Mouse (Mus musculus) thymus, adult 2 months (tissue): ENCODE data around the gene Trim27.

Source experiments
- CTCF ChIP-seq: fragments of 200-500 bp; IDR thresholded peaks from 2 replicates; pipeline ENCODE4 v1.5.1; 2012; ENCODE audit warnings: mild to moderate bottlenecking, control low read depth, low read length, moderate library complexity, borderline replicate concordance; ENCODE audit not compliant: control insufficient read depth, poor library complexity, insufficient read depth; ENCODE audit errors: extremely low read depth
- POLR2A ChIP-seq: fragments of 200-500 bp; IDR thresholded peaks from 2 replicates; pipeline ENCODE4 v1.6.1; 2012; ENCODE audit warnings: mild to moderate bottlenecking, low read length, control low read depth, moderate library complexity; ENCODE audit not compliant: control insufficient read depth, poor library complexity, insufficient read depth; ENCODE audit errors: extremely low read depth

DNA sequence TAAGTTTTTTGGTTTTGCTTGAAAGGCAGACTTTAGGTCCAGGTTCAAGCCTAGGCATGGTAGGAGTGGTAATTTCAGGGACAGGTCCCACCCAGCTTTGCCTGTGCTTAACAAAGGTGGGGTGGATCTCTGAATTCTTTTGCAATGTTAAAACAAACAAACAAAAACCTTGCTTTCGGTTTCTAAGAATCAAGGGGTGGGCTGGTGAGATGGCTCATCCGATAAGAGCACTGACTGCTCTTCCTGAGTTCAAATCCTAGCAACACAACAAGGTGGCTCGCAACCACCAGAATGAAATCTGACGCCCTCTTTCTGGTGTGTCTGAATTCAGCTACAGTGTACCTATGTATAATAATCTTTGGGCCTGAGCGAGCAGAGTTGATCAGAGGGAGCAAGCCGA is 46.0 kb downstream of the Trim27 start:
- TF ChIP-seq CTCF (no peak), POLR2A (no peak)
